ENCODE assay signal across 8 mouse cellular contexts in the genomic region with DNA sequence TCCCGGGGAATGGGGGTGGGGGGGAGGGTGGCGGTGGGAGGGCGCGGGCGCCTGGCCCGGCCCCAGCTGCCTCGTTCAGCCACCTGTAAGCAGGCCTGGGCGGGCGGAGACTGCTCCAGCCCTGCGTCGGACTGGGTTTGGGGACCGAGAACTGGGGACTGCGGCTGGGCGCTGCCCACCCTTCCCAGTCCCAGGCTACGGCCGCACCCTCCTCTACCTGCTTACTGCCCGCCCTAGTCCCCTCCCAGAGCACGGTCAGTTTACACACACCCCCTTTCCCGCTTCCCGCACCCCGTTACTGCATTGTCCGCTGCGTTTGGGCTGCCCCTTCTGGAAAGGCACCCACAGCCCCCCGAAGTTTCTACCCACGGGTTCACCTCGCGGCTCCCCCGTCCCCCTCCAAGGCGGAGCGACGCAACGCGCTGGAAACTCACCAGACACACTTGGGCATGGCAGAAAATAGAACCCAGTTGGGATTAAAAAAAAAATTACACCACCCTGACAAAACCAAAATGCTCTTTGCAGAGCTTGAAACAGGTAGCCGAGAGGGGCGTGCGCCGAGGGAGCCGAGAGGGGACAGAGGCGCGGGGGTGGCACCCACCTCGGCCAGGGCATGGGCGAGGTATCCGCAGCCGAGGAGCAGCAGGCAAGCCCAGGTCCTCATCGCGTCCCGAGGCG. TPM values are rescaled to one million over a fixed set of nuclear protein-coding genes. Genes with fewer than 3 reads are reported as not detected.
DNase-seq lines count a peak whose midpoint lies in the region; ATAC-seq lines count a peak whose summit lies in the region.

No protein-coding gene starts in this region.

- peak overlapping the region; percentile 88 for H3K4me2 ChIP-seq in heart, embryonic 11.5 days
- peak overlapping the region; percentile 89 for H3K4me2 ChIP-seq in forebrain, embryonic 11.5 days (ENCODE audit: low read depth, low read length, severe bottlenecking)
- H3K4me2 ChIP-seq in lung, embryonic 16.5 days (ENCODE audit: low read depth, low read length) = peak overlapping the region; percentile 88
- H3K4me2 ChIP-seq in stomach, embryonic 15.5 days = peak overlapping the region; percentile 91

- peak overlapping the region; percentile 77 for H3K4me3 ChIP-seq in heart, embryonic 11.5 days (ENCODE audit: low read depth, low read length)
- H3K4me3 ChIP-seq in forebrain, embryonic 11.5 days (ENCODE audit: low read depth, low read length) = peak overlapping the region; percentile 57
- peak overlapping the region; percentile 80 for H3K4me3 ChIP-seq in lung, embryonic 16.5 days (ENCODE audit: low read length)
- peak overlapping the region; percentile 76 for H3K4me3 ChIP-seq in stomach, embryonic 15.5 days (replicated peaks)

- ATAC-seq in heart, embryonic 11.5 days (replicated peaks; ENCODE audit: insufficient number of reproducible peaks, low FRiP score, low TSS enrichment) = no peak
- ATAC-seq in forebrain, embryonic 11.5 days (replicated peaks; ENCODE audit: low FRiP score) = no peak; the same call in 1 of the 2 replicates
- ATAC-seq in lung, embryonic 16.5 days (ENCODE audit: low read depth) = peak; percentile 16
- peak; percentile 36 for ATAC-seq in stomach, embryonic 15.5 days (ENCODE audit: insufficient read depth, low FRiP score, low read depth)

- H3K27me3 ChIP-seq in heart, embryonic 11.5 days (ENCODE audit: control insufficient read depth, insufficient read depth, low read length) = peaks cover 57% of the 10 kb centered on the region
- H3K27me3 ChIP-seq in forebrain, embryonic 11.5 days (ENCODE audit: control insufficient read depth, insufficient read depth, low read length) = peaks cover 67% of the 10 kb centered on the region
- peaks cover 47% of the 10 kb centered on the region for H3K27me3 ChIP-seq in lung, embryonic 16.5 days (ENCODE audit: control insufficient read depth, insufficient read depth, low read depth, low read length)
- H3K27me3 ChIP-seq in stomach, embryonic 15.5 days (replicated peaks) = peaks cover 34% of the 10 kb centered on the region

- peak overlapping the region; percentile 85 for H3K9ac ChIP-seq in heart, embryonic 11.5 days (ENCODE audit: low read depth, low read length)
- peak overlapping the region; percentile 66 for H3K9ac ChIP-seq in forebrain, embryonic 11.5 days (ENCODE audit: low read length)
- H3K9ac ChIP-seq in lung, embryonic 16.5 days (ENCODE audit: low read length) = peak overlapping the region; percentile 88
- H3K9ac ChIP-seq in stomach, embryonic 15.5 days = peak overlapping the region; percentile 75

- no peak for DNase-seq in heart, postnatal 25 days (ENCODE audit: low spot score)
- DNase-seq in NIH3T3 (ENCODE audit: low read depth) = peak; percentile 41
- DNase-seq in forebrain, embryonic 11.5 days (ENCODE audit: low spot score) = peak; percentile 72
- DNase-seq in kidney, adult 11 months = peak; percentile 40
- DNase-seq in testis, postnatal 10 days (ENCODE audit: low spot score) = no peak

- intact Hi-C loops in heart, postnatal 25 days (cut with DNase I) = loop anchor here (5.0 kb wide), 1 partner anchor 137 kb away; no protein-coding TSS in a partner anchor

- 1% methylated on average over 48 of the region's 48 CpGs for WGBS in heart, embryonic 11.5 days (ENCODE audit: insufficient replicate concordance)
- WGBS in forebrain, embryonic 11.5 days = under 1% methylated on average over 46 of the region's 48 CpGs
- WGBS in lung, embryonic 16.5 days = 1% methylated on average over 45 of the region's 48 CpGs
- under 1% methylated on average over 48 of the region's 48 CpGs for WGBS in stomach, embryonic 15.5 days

- H3K9me3 ChIP-seq in heart, embryonic 11.5 days (replicated peaks; ENCODE audit: control insufficient read depth, low read length) = no peaks in the 10 kb centered on the region
- H3K9me3 ChIP-seq in forebrain, embryonic 11.5 days (ENCODE audit: control insufficient read depth, low read length) = no peaks in the 10 kb centered on the region
- H3K9me3 ChIP-seq in lung, embryonic 16.5 days (ENCODE audit: control insufficient read depth, low read length) = no peaks in the 10 kb centered on the region
- H3K9me3 ChIP-seq in stomach, embryonic 15.5 days = no peaks in the 10 kb centered on the region

- peaks cover 55% of the 10 kb centered on the region for H3K4me1 ChIP-seq in heart, embryonic 11.5 days (ENCODE audit: control insufficient read depth, insufficient read depth, low read length)
- peaks cover 35% of the 10 kb centered on the region for H3K4me1 ChIP-seq in forebrain, embryonic 11.5 days (replicated peaks; ENCODE audit: control insufficient read depth, insufficient read depth, low read length)
- H3K4me1 ChIP-seq in lung, embryonic 16.5 days (replicated peaks; ENCODE audit: control insufficient read depth, insufficient read depth, low read length) = peaks cover 76% of the 10 kb centered on the region
- H3K4me1 ChIP-seq in stomach, embryonic 15.5 days = peaks cover 58% of the 10 kb centered on the region

- H3K36me3 ChIP-seq in heart, embryonic 11.5 days (ENCODE audit: control insufficient read depth, insufficient read depth, low read length) = no peaks in the 10 kb centered on the region
- H3K36me3 ChIP-seq in forebrain, embryonic 11.5 days (ENCODE audit: control insufficient read depth, insufficient read depth, low read length) = no peaks in the 10 kb centered on the region
- H3K36me3 ChIP-seq in lung, embryonic 16.5 days (ENCODE audit: control insufficient read depth, insufficient read depth, low read length) = no peaks in the 10 kb centered on the region
- no peaks in the 10 kb centered on the region for H3K36me3 ChIP-seq in stomach, embryonic 15.5 days

- H3K27ac ChIP-seq in heart, embryonic 11.5 days (ENCODE audit: low read depth, low read length) = peak overlapping the region; percentile 94
- H3K27ac ChIP-seq in forebrain, embryonic 11.5 days (ENCODE audit: low read depth, low read length) = no peak overlapping the region
- H3K27ac ChIP-seq in lung, embryonic 16.5 days (ENCODE audit: low read length) = peak overlapping the region; percentile 97
- peak overlapping the region; percentile 96 for H3K27ac ChIP-seq in stomach, embryonic 15.5 days

RNA-seq across cellular contexts. Expression of a gene that starts 2.9 kb away (rescaled TPM):
- polyA plus RNA-seq in heart, embryonic 11.5 days (2014; fragmentation: Nextera tagmentation; extraction: Ambion mirVana) = 29.3 and 30.8 TPM in 2 replicates
- total RNA-seq in heart, postnatal 25 days (2021) = 10 to 100 TPM; 23.3 to 27.2 TPM
- 8.8 and 9.4 TPM in 2 replicates for polyA plus RNA-seq in forebrain, embryonic 11.5 days (2014; fragmentation: Nextera tagmentation; extraction: Ambion mirVana)
- 56.7 and 58.2 TPM in 2 replicates for polyA plus RNA-seq in lung, embryonic 16.5 days (2015; fragmentation: Nextera tagmentation; extraction: Ambion mirVana)
- 48.7 and 58.7 TPM in 2 replicates for polyA plus RNA-seq in stomach, embryonic 15.5 days (2015; fragmentation: Nextera tagmentation; extraction: Ambion mirVana)

Comparison
In these comparisons a context has a peak if more than half of its experiments do, and no peak if none do; other contexts are left out.
1. ATAC-seq: peak in lung, embryonic 16.5 days (single experiment) and stomach, embryonic 15.5 days (single experiment); none in heart, embryonic 11.5 days (single experiment) and forebrain, embryonic 11.5 days (single experiment).
2. DNase-seq: peak in NIH3T3 (single experiment), forebrain, embryonic 11.5 days (single experiment) and kidney, adult 11 months (single experiment); none in heart, postnatal 25 days (single experiment) and testis, postnatal 10 days (single experiment).
3. Peak in every context shown above with its lines, with median percentiles within 50 percentile points of each other: H3K4me2 ChIP-seq, H3K4me3 ChIP-seq and H3K9ac ChIP-seq.